Mouse (Mus musculus) brown adipose tissue, adult 24 weeks (tissue): ENCODE results near the gene Sptan1. TPM values are rescaled to one million over a fixed set of nuclear protein-coding genes. Genes with fewer than 3 reads are reported as not detected.
A peak's percentile ranks its signal among the peaks of the same experiment; 100 is the strongest.

Experiments used
- H3K27ac ChIP-seq: fragments of 200-500 bp; replicated peaks from 2 replicates; pipeline ENCODE4 v1.5.1; 2012; ENCODE audit warnings: low read depth, mild to moderate bottlenecking, low read length
- H3K4me1 ChIP-seq: fragments of 200-500 bp; 2 replicates; pipeline ENCODE4 v1.6.1; 2012; ENCODE audit warnings: low read length, mixed read lengths; ENCODE audit not compliant: control insufficient read depth, insufficient read depth, insufficient read length
- H3K4me3 ChIP-seq: fragments of 200-500 bp; 2 replicates; pipeline ENCODE4 v1.5.1; 2012; ENCODE audit warnings: low read depth, mild to moderate bottlenecking, low read length, moderate library complexity; ENCODE audit not compliant: insufficient read depth
- polyA plus RNA-seq: library from polyadenylated mRNA; stranded (reverse); fragments of >200 nt; gene quantifications from 2 replicates; pipeline ENCODE4 v1.2.4, GENCODE M21; 2012; ENCODE audit not compliant: missing spikeins, insufficient read depth, insufficient read length

The Sptan1 gene
- polyA plus RNA-seq, 1 experiment = 81.3 TPM

GRCm38 (mm10) chr2:29967768-29968167 is 2.4 kb downstream of the Sptan1 start:
- Histone ChIP-seq H3K4me3 (peak overlapping the region; percentile 36), H3K27ac (no peak overlapping the region), H3K4me1 (peaks cover 31% of the 10 kb centered on the region)

- Histone ChIP-seq H3K4me1 (peaks cover 31% of the 10 kb centered on the region), H3K27ac (peak overlapping the region; percentile 4), H3K4me3 (peak overlapping the region; percentile 6; the same call in 1 of the 2 replicates)
Measured at GRCm38 (mm10) chr2:29968638-29969037, 3.3 kb downstream of the Sptan1 start.

- Histone ChIP-seq H3K27ac (peak overlapping the region; percentile 69), H3K4me1 (peaks cover 27% of the 10 kb centered on the region), H3K4me3 (no peak overlapping the region)
Measured at GRCm38 (mm10) chr2:29971838-29972635, 6.7 kb downstream of the Sptan1 start.

- H3K27ac ChIP-seq = peak overlapping the region; percentile 32
- no peak overlapping the region for H3K4me3 ChIP-seq
- peaks cover 22% of the 10 kb centered on the region for H3K4me1 ChIP-seq
Measured at GRCm38 (mm10) chr2:29973525-29973924, 8.2 kb downstream of the Sptan1 start.

- Histone ChIP-seq H3K4me3 (no peak overlapping the region), H3K27ac (peak overlapping the region; percentile 35), H3K4me1 (peaks cover 5% of the 10 kb centered on the region; the same call in 1 of the 2 replicates)
Measured at GRCm38 (mm10) chr2:29977307-29977706, 11.9 kb downstream of the Sptan1 start.

- Histone ChIP-seq H3K4me1 (no peaks in the 10 kb centered on the region; the same call in 1 of the 2 replicates), H3K4me3 (no peak overlapping the region), H3K27ac (peak overlapping the region; percentile 82)
Measured at GRCm38 (mm10) chr2:29980661-29981060, 15.3 kb downstream of the Sptan1 start.

- Histone ChIP-seq H3K27ac (no peak overlapping the region), H3K4me3 (no peak overlapping the region), H3K4me1 (no peaks in the 10 kb centered on the region)
Measured at GRCm38 (mm10) chr2:29991962-29992361, 26.6 kb downstream of the Sptan1 start.

GRCm38 (mm10) chr2:30009101-30009500 is 43.7 kb downstream of the Sptan1 start:
- Histone ChIP-seq H3K4me3 (no peak overlapping the region), H3K4me1 (no peaks in the 10 kb centered on the region)

GRCm38 (mm10) chr2:30010840-30011281 is 45.5 kb downstream of the Sptan1 start:
- H3K27ac ChIP-seq = no peak overlapping the region
- no peak overlapping the region for H3K4me3 ChIP-seq

More at GRCm38 (mm10) chr2:30009101-30009500, 43.7 kb downstream of the Sptan1 start:
- H3K27ac ChIP-seq = no peak overlapping the region

GRCm38 (mm10) chr2:30014326-30014966 is 49.1 kb downstream of the Sptan1 start:
- H3K4me3 ChIP-seq = no peak overlapping the region
- no peak overlapping the region for H3K27ac ChIP-seq
- no peaks in the 10 kb centered on the region for H3K4me1 ChIP-seq

More at GRCm38 (mm10) chr2:30010840-30011281, 45.5 kb downstream of the Sptan1 start:
- H3K4me1 ChIP-seq = no peaks in the 10 kb centered on the region

GRCm38 (mm10) chr2:30025454-30025853 is 60.1 kb downstream of the Sptan1 start:
- Histone ChIP-seq H3K4me1 (no peaks in the 10 kb centered on the region), H3K27ac (no peak overlapping the region), H3K4me3 (no peak overlapping the region)

GRCm38 (mm10) chr2:30026997-30027396 is 61.6 kb downstream of the Sptan1 start:
- Histone ChIP-seq H3K4me1 (no peaks in the 10 kb centered on the region), H3K27ac (no peak overlapping the region), H3K4me3 (no peak overlapping the region)

- no peak overlapping the region for H3K27ac ChIP-seq
- no peak overlapping the region for H3K4me3 ChIP-seq
- no peaks in the 10 kb centered on the region; the same call in 1 of the 2 replicates for H3K4me1 ChIP-seq
Measured at GRCm38 (mm10) chr2:30032244-30032846, 67.0 kb downstream of the Sptan1 start.

- H3K4me3 ChIP-seq = no peak overlapping the region
- no peak overlapping the region for H3K27ac ChIP-seq
- no peaks in the 10 kb centered on the region; the same call in 1 of the 2 replicates for H3K4me1 ChIP-seq
Measured at GRCm38 (mm10) chr2:30032957-30033356, 67.6 kb downstream of the Sptan1 start.

GRCm38 (mm10) chr2:30037762-30038161 is 72.4 kb downstream of the Sptan1 start:
- no peak overlapping the region for H3K4me3 ChIP-seq
- H3K4me1 ChIP-seq = peaks cover 4% of the 10 kb centered on the region; the same call in 1 of the 2 replicates

More at GRCm38 (mm10) chr2:30037762-30038161, 72.4 kb downstream of the Sptan1 start:
- no peak overlapping the region for H3K27ac ChIP-seq
